Mouse (Mus musculus) cortical plate, adult 2 months (tissue): ENCODE data around the gene Ano6. TPM values are rescaled to one million over a fixed set of nuclear protein-coding genes. Genes with fewer than 3 reads are reported as not detected.

Experiments used
- H3K27ac ChIP-seq: fragments of 200-500 bp; 2 replicates; pipeline ENCODE4 v1.5.1; 2012; ENCODE audit warnings: low read length, control low read depth, inconsistent platforms; ENCODE audit not compliant: insufficient read depth
- H3K4me1 ChIP-seq: fragments of 200-500 bp; 2 replicates; pipeline ENCODE4 v1.6.1; 2011; ENCODE audit warnings: low read length; ENCODE audit not compliant: control insufficient read depth, insufficient read depth
- H3K4me3 ChIP-seq: fragments of 200-500 bp; 2 replicates; pipeline ENCODE4 v1.5.1; 2011; ENCODE audit warnings: mild to moderate bottlenecking, low read length, control low read depth; ENCODE audit not compliant: insufficient read depth
- CTCF ChIP-seq: fragments of 200-500 bp; IDR thresholded peaks from 2 replicates; pipeline ENCODE4 v1.5.1; 2011; ENCODE audit warnings: mild to moderate bottlenecking, control low read depth, low read length; ENCODE audit not compliant: insufficient read depth; ENCODE audit errors: extremely low read depth
- POLR2A ChIP-seq: fragments of 200-500 bp; IDR thresholded peaks from 2 replicates; pipeline ENCODE4 v1.6.1; 2011; ENCODE audit warnings: mild to moderate bottlenecking, low read length, control low read depth; ENCODE audit not compliant: insufficient read depth; ENCODE audit errors: extremely low read depth
- polyA plus RNA-seq: library from polyadenylated mRNA; depleted of rRNA; stranded (reverse); fragments of >200 nt; gene quantifications from 2 replicates; pipeline ENCODE4 v1.2.3, GENCODE M21; 2012

Gene Ano6
- polyA plus RNA-seq, 1 experiment = 16.7 TPM

DNA sequence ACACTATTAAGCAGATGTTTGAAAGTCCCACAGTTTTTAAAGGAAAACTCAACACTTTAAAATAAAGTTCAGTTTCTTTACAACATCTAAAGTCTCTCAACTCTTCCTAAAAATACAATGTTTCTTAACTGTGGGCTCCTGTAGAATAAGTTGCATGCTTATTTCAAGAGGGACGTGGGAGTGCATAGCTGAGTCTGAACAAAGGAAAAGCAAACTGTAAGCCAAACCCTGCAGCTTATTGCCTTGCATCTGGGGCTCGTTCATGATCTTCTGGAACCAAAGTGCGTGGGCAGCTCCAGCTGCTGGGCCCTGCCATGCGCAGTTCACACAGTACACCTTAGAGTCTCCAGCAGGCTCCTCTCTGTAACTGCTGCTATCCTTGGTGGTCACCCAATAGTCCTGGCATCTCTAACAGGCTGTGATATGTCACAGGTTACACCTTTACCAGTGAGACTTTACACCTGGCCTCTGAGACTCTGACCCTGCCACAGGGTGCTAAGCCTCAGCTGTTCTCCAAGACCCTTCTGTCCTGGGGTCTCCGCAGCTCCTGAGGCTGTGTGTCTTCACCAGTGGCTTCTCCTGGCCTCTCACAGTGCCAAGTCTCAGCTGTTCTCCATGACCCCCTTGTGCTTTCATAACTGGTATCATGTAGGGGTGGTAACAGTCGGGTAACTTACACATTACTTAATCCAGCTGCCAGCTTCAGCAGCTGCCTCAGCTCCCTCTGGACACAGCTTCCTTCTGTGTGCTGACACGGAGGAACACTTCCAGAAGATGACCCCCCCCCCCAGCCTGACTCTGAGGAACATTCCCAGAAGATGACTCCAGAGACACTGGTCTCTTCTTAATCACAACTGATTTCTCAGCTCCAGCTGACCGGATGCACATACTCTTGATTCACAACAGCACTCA lies 66.3 kb downstream of the Ano6 start:
- 0 out of 2 replicates have a peak overlapping the region, but pooled peaks have one; percentile 19 for H3K27ac ChIP-seq
- no peak overlapping the region for H3K4me3 ChIP-seq
- TF ChIP-seq CTCF = no peak
- no peak for TF ChIP-seq POLR2A
- H3K4me1 ChIP-seq = no peaks in the 10 kb centered on the region

DNA sequence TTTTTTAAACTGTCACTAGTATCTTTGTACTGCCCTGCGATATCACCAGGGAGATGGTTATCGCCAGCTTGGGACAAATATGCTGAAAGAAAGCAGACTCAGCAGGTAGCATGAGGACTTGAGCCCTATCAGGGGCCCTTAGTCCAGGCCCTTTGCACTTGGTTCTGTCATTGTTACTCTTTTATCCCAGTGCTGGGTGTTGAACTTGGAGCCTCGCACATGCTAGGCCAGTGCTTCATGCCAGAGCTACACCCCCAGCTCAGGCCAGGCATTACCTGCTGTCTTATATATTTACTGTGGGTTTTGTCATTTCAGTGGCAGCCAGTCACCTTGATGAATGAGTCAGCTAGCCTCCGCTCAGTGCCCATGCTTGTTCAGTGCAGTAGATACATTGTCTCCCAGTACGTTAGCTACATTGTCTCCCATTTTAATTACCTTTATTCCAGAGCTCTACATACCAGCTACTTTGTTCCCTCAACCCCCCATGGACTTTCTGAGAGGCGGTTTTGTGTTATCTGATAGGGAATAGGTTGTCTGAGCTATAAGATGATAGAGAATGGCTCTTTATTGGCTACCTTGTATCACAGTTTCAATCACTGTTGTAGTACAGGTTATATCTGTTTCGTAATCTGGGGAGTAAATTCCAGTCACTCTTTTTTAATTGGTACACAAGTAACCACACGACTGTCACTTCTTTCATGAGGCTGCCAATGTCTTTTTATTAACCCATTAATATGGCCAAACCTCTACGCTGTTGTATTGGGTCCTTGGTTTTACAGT lies 68.4 kb downstream of the Ano6 start:
- H3K4me3 ChIP-seq = no peak overlapping the region
- TF ChIP-seq CTCF (no peak), POLR2A (no peak)
- no peaks in the 10 kb centered on the region for H3K4me1 ChIP-seq
- H3K27ac ChIP-seq = no peak overlapping the region

DNA sequence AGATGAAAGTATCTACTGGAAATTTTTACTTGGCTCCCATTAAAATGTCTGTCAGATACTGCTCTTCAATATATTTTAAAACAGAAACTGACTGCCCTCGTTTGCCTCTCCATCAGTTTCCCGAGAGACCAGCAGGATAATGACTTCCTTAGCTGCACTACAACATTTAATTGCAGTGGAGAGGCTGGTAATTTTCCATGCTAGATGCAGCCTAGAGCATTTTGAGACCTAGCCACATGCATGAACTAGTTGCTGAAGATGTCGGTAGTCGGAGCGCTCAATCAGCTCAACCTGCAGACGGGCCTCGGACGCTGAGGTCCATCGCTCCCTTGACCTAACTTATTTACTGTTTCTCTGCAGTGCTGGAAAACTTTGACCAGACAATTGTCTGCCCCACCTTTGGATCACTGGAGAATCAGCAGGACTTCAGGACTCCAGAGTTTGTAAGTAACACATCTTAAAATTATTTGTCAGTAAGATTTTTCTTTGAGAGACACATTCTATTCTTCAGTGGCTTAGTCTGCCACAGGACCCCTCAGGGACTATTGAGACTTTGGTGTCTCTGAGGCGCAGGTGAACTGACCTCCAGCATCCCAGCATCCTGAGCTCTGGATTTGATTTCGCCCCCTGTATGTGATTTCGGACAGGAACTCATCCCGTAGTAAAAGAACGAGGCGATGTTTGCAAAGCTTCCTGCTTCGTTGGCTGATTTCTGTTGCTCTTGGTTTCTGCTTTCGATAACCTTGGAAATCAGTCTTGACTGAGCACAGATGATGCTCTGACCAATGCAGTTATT lies 73.4 kb downstream of the Ano6 start:
- TF ChIP-seq POLR2A = no peak
- TF ChIP-seq CTCF = no peak
- H3K27ac ChIP-seq = no peak overlapping the region
- no peak overlapping the region for H3K4me3 ChIP-seq
- no peaks in the 10 kb centered on the region for H3K4me1 ChIP-seq

DNA sequence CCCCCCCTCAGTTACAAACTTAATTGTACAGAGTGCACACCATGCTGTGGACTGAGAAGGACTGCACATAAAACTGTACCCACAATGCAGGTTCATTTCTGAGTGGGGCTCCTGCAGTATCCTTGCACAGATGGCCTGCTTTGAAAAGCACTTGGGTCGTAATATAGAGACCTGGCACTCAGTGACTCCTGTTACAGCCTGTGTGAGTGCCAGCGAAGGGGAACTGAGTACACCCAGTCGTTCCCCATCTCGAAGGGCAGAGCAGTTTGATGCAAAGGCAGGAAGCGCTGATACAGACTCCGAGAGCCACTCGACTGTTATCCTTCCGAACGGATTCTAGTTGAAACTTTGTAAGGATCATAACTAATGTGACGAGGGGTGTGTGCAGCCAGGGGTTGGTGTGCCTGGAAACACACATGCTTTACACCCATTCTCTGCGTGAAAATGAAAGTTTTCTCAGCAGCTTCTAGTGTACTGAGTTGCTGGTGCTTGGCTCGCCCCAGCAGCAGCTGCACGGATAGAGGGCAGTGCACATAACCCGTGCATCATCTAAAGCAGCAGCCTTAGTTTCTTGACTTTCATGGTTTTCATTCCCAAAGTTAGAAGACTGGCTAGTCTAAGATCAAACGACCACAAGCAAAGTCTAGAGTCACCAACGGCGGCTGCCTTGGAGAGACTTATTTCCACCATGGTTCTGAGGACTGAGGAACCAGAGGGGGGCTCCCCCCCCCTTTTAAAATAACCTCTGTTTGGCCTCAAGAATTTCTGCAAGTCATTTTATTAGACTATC lies 74.9 kb downstream of the Ano6 start:
- peaks cover 2% of the 10 kb centered on the region for H3K4me1 ChIP-seq
- H3K4me3 ChIP-seq = no peak overlapping the region
- H3K27ac ChIP-seq = no peak overlapping the region
- TF ChIP-seq POLR2A (no peak), CTCF (no peak)

DNA sequence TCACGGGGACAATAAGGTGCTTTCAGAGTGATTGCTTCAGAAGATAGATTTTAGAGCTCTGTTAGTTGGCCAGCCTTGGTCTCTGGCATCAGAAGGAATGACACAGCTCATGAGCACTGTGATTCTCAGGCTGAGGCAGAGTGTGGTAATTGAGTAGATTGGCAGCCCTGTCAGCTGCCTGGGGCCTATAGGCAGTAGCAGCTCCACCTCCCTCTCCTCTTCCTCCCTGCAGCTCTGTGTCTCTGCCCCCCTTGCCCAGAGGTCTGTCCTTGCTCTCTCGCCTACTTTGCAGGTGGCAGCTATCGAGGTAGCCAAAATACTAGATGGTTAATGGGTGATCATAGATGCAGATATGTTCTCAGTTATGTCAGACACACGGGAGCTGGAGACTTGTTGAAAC lies 77.5 kb downstream of the Ano6 start:
- no peak for TF ChIP-seq POLR2A
- TF ChIP-seq CTCF = no peak
- Histone ChIP-seq H3K27ac (no peak overlapping the region), H3K4me3 (no peak overlapping the region), H3K4me1 (peaks cover 3% of the 10 kb centered on the region)

DNA sequence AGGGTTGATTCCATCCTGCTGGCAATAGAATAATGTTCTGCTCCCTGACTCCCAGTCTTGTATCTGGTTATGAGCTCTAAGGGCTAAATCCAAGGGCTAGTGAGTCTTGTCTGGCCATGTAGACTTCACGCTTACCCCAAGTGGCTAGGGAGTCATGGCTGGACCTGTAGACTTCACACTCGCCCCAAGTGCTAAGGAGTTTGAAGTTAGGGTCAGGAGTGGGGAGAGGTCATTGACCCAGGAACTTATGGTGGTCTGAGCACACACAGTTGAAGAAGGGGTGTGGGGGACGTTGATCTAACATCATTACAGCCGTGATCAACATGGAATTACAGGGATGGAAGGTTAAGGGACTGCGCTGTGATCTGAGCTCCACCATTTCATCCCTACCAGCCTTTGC lies 79.0 kb downstream of the Ano6 start:
- H3K4me3 ChIP-seq = no peak overlapping the region
- peaks cover 3% of the 10 kb centered on the region for H3K4me1 ChIP-seq
- TF ChIP-seq POLR2A (no peak), CTCF (no peak)
- H3K27ac ChIP-seq = no peak overlapping the region

DNA sequence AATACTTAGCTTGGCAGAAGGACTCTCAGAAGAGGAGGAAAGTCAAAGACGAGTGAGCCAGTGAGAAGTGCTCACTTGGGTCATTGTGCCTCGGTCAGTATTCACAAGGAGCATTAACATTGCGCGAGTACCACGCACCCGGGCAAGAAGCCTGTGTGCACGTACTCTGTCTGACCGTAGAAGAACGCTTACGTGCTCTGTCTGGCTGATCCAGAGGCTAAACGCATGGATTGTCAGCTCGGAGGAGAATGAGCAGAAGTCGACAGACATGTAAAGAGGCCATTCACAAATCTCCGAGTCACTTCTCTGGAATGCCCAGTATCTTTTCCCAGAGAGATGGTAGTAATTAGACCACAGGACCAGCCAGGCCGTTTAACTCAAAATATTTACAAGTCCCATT lies 81.0 kb downstream of the Ano6 start:
- H3K4me3 ChIP-seq = no peak overlapping the region
- H3K4me1 ChIP-seq = peaks cover 3% of the 10 kb centered on the region
- no peak overlapping the region for H3K27ac ChIP-seq
- TF ChIP-seq POLR2A (no peak), CTCF (no peak)

DNA sequence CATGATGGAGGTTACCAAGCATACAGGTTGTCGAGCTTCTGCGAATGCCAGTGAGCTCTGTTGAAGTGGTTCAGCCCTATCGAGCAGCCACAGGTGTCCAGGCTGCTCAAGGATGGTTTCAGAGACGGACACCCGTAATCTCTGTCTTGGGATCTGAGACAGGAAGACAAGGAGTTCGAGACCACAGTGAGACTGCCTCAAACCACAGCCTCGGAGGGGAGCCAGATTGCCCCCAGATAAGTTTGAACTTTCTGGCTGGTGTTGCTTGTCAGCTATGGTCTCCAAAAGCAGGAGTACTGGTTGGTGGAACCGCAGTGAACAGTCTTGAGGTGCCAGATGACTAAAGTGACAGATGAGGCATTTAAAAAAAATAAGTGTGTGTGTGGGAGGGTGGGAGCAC lies 81.8 kb downstream of the Ano6 start:
- no peak overlapping the region for H3K27ac ChIP-seq
- TF ChIP-seq POLR2A (no peak), CTCF (no peak)
- H3K4me3 ChIP-seq = no peak overlapping the region

More for the DNA sequence above, 81.8 kb downstream of the Ano6 start:
- H3K4me1 ChIP-seq = peaks cover 3% of the 10 kb centered on the region
